Mouse (Mus musculus) hindbrain, embryonic 14.5 days (tissue): ENCODE results near the gene Tmem88b. TPM values are rescaled to one million over a fixed set of nuclear protein-coding genes. Genes with fewer than 3 reads are reported as not detected.

Source experiments
- ATAC-seq: fragments of 200-750 bp; cut with Nextera tagmentation; 2 replicates; pipeline ENCODE4 v1.8.0; 2017; ENCODE audit warnings: moderate number of reproducible peaks, mild to moderate bottlenecking, moderate TSS enrichment, moderate library complexity; ENCODE audit not compliant: low FRiP score
- DNase-seq: peaks from one replicate; pipeline ENCODE4 v3.0.0-alpha.2; 2015; ENCODE audit warnings: low spot score
- H3K27ac ChIP-seq: fragments of 300-500 bp; sonication (generic); 2 replicates; pipeline ENCODE4 v1.5.1; 2014; ENCODE audit warnings: mild to moderate bottlenecking, moderate library complexity
- H3K27me3 ChIP-seq: fragments of 300-500 bp; sonication (generic); 2 replicates; pipeline ENCODE4 v1.6.1; 2014; ENCODE audit warnings: mild to moderate bottlenecking, low read length, mixed read lengths; ENCODE audit not compliant: control insufficient read depth, insufficient read depth
- H3K36me3 ChIP-seq: fragments of 300-500 bp; sonication (generic); replicated peaks from 2 replicates; pipeline ENCODE4 v1.6.1; 2014; ENCODE audit not compliant: control insufficient read depth, insufficient read depth
- H3K4me1 ChIP-seq: fragments of 300-500 bp; sonication (generic); replicated peaks from 2 replicates; pipeline ENCODE4 v1.6.1; 2014; ENCODE audit warnings: antibody characterized with exemption, low read length, mixed read lengths; ENCODE audit not compliant: control insufficient read depth, insufficient read depth
- H3K4me2 ChIP-seq: fragments of 300-500 bp; sonication (generic); replicated peaks from 2 replicates; pipeline ENCODE4 v1.6.1; 2014; ENCODE audit warnings: mild to moderate bottlenecking, moderate library complexity
- H3K4me3 ChIP-seq: fragments of 300-500 bp; sonication (generic); replicated peaks from 2 replicates; pipeline ENCODE4 v1.5.1; 2014; ENCODE audit warnings: mild to moderate bottlenecking, low read length
- H3K9ac ChIP-seq: fragments of 300-500 bp; sonication (generic); 2 replicates; pipeline ENCODE4 v1.6.1; 2014
- H3K9me3 ChIP-seq: fragments of 300-500 bp; sonication (generic); 2 replicates; pipeline ENCODE4 v1.6.1; 2016; ENCODE audit warnings: low read length; ENCODE audit not compliant: control insufficient read depth
- WGBS: fragments of 180-500 bp; shearing (Covaris S2); extraction: QIAGEN DNeasy Blood & Tissue Kit; methylation state at CpG from one replicate; pipeline ENCODE4 v1.1.7; 2014; 5-methylcytosine and 5-hydroxymethylcytosine counted together
- polyA plus RNA-seq: library from polyadenylated mRNA; unstranded; fragments of >200 nt; fragmentation: Nextera tagmentation; extraction: Ambion mirVana; gene quantifications from 2 replicates; pipeline ENCODE4 v1.2.1, GENCODE M21; 2014

Tmem88b gene
- polyA plus RNA-seq, 1 experiment from 2014 or later, result 0.84 TPM

DNA sequence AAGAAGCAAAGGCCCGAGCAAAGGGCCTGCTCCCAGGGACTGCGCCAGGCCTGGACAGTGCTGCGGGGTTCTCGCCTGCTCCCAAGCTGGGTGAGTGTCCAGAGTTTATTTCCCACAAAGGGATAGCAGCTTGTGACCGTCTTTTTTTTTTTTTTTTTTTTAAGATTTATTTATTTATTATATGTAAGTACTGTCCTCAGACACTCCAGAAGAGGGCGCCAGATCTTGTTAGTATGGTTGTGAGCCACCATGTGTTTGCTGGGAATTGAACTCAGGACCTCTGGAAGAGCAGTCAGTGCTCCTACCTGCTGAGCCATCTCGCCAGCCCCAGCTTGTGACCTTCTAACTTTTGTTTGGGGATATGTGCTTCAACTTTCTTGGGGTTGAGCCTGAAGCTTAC, 35.4 kb upstream of the Tmem88b start:
- H3K27me3 ChIP-seq, result no peaks in the 10 kb centered on the region
- no peak overlapping the region for H3K4me2 ChIP-seq
- peaks cover 98% of the 10 kb centered on the region for H3K36me3 ChIP-seq
- H3K9me3 ChIP-seq, result no peaks in the 10 kb centered on the region
- H3K27ac ChIP-seq, result no peak overlapping the region
- WGBS, result 79% methylated on average over 7 of the region's 7 CpGs
- no peak overlapping the region for H3K4me3 ChIP-seq
- no peak for DNase-seq
- no peak for ATAC-seq
- no peaks in the 10 kb centered on the region for H3K4me1 ChIP-seq
- no peak overlapping the region for H3K9ac ChIP-seq

DNA sequence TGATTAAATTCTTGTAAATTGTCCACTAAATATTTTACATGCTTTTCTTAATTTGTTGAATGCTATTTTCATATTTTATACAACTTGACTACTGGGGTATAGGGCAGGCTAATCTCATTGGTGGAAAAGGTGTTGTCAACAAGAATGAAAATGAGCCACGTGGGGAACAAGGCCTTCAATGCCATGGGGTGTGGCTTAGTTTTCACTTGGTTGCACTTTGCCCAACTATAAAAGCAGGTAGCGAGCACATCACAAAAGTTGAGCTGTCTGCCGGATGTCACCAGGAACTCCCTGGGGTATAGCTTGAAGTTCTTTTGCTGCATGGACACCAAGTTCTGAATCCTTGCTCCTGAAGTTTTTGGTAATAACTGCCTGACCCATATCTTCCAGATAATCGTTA, 31.9 kb upstream of the Tmem88b start:
- no peaks in the 10 kb centered on the region for H3K9me3 ChIP-seq
- H3K27me3 ChIP-seq, result no peaks in the 10 kb centered on the region
- WGBS, result 76% methylated on average over 4 of the region's 4 CpGs
- no peak overlapping the region for H3K4me3 ChIP-seq
- H3K4me1 ChIP-seq, result peaks cover 16% of the 10 kb centered on the region
- no peak overlapping the region for H3K4me2 ChIP-seq
- no peak overlapping the region for H3K9ac ChIP-seq
- ATAC-seq, result no peak
- peaks cover 88% of the 10 kb centered on the region for H3K36me3 ChIP-seq
- H3K27ac ChIP-seq, result no peak overlapping the region
- DNase-seq, result no peak

DNA sequence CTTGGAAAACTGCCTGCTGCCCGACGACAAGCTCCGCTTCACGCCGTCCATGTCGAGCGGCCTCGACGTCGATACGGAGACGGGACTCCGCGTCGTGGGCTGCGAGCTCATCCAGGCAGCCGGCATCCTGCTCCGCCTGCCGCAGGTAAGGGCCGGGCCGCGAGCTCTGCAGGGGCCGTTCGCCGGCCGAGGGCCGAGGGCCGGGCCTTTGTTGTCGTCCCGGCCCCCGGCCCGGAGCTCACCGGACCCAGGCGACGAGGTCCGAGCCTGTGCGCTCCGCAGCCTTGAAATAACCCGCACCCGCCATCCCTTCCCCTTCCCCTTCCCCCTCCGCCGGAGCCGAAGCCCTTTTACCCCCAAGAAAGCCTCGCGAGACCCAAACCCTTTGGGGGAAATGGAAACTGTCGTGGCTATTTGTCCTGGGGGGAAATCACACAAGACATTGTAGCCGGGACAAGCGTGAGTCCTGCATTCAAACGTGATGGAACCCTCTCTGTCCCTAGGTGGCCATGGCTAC, 27.0 kb upstream of the Tmem88b start:
- peak; percentile 46; the same call in 1 of the 2 replicates for ATAC-seq
- H3K4me1 ChIP-seq, result peaks cover 24% of the 10 kb centered on the region
- peak overlapping the region; percentile 100 for H3K4me3 ChIP-seq
- H3K4me2 ChIP-seq, result peak overlapping the region; percentile 91
- H3K9me3 ChIP-seq, result no peaks in the 10 kb centered on the region
- no peaks in the 10 kb centered on the region for H3K27me3 ChIP-seq
- H3K9ac ChIP-seq, result peak overlapping the region; percentile 98
- peak overlapping the region; percentile 88 for H3K27ac ChIP-seq
- H3K36me3 ChIP-seq, result peaks cover 77% of the 10 kb centered on the region
- WGBS, result under 1% methylated on average over 41 of the region's 49 CpGs
- DNase-seq, result no peak

DNA sequence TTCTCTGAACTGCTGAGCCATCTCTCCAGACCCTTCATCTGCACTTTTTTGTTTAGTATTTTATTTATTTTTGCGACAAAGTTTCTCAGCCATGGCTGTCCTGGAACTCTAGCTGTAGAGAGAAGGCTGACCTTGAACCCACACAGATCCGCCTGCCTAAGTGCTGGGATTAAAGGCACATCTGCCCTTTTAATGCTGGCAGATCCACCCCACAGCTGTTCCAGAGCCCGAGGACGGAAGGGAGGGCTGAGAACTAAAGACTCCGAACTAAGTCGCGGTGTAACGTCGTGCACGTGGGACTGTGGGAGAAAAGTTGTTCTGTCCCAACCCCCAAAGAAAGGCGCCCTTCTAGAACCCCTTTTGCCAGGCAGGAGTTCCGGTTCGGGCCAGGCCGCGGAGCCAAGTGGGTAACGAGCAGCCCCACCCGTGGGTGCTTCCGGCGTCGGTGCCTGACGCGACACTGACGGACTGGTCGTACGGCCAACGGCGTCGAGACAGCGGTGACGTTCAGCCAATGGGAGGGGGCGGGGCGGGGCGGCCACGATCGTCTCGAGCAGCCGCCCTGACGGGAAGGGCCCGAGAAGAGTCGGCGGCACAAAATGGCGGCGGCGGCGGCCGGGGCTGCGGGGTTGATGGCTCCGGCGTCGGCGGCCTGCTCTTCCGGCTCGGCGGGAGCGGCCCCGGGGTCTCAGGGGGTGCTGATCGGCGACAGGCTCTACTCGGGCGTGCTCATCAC, 26.4 kb upstream of the Tmem88b start, which contains the start of gene Ccnl2:
Gene Ccnl2, plus strand, starts transcription at position 561 of the 736 bp plus-strand sequence.
- Histone ChIP-seq H3K9me3 (no peaks in the 10 kb centered on the region), H3K27ac (peak within 1 kb of the TSS; percentile 88), H3K4me1 (peaks cover 24% of the 10 kb centered on the region), H3K27me3 (no peaks in the 10 kb centered on the region), H3K4me3 (peak within 1 kb of the TSS; percentile 100), H3K9ac (peak within 1 kb of the TSS; percentile 98), H3K4me2 (peak within 1 kb of the TSS; percentile 91), H3K36me3 (peaks cover 77% of the 10 kb centered on the region)
- peak; percentile 96 for DNase-seq
- under 1% methylated on average over 56 of the region's 60 CpGs for WGBS
- ATAC-seq, result peak; percentile 99

DNA sequence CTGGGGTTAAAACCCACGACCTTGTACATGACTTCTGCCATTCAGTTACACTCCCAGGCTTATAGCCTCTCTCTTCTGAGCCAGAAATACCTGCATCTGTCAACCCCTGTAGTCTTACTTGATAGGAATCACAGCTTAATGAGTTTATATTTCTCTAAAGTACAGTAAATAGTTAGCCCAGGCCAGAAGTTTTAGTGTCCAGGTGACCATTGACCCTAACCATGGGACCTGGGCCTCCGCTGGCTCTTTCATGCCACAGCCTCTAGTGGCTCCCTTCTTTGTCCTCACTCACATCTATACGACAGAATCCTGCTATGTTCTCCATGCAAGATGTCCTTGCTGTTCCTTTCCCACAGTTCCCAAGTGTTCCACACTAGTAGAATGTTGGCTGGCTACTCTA, 22.2 kb upstream of the Tmem88b start:
- H3K27ac ChIP-seq, result no peak overlapping the region
- no peaks in the 10 kb centered on the region for H3K9me3 ChIP-seq
- no peak overlapping the region for H3K4me3 ChIP-seq
- H3K36me3 ChIP-seq, result peaks cover 64% of the 10 kb centered on the region
- no peak overlapping the region for H3K9ac ChIP-seq
- 87% methylated on average over 3 of the region's 3 CpGs for WGBS
- no peaks in the 10 kb centered on the region for H3K27me3 ChIP-seq
- H3K4me2 ChIP-seq, result no peak overlapping the region
- DNase-seq (no peak), ATAC-seq (no peak)
- peaks cover 19% of the 10 kb centered on the region for H3K4me1 ChIP-seq

DNA sequence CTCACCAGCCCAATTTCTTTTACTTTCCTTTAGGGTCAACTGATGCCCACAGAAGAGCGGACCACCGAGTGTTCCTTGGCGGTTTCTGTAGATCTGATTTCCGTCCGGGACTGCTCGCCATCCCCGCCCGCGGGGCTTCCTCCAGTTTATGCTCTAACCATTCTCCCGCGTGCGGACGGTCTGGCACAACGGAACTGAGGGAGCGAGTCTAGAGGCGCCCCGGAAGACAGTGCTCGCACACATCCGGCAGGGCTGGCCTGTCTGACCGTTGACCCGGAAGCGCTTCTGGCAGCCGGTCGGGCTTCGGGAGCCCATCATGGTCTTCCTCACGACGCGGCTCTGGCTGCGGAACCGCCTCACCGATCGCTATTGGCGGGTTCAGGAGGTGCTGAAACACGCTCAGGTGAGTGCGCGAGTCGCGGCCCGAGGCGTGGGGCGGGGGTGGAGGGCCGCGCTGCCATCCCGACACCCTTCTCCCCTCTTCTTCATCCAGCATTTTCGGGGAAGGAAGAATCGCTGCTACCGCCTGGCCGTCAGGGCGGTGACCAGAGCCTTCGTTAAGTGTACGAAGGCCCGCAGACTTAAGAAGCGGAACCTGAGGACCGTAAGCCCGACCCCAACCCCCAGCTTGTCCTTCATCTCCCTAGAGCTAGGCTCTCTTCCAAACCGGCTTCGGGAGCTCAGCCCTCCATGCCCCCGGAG, 17.8 kb upstream of the Tmem88b start:
- peak overlapping the region; percentile 82 for H3K4me3 ChIP-seq
- peak; percentile 98 for ATAC-seq
- H3K9me3 ChIP-seq, result no peaks in the 10 kb centered on the region
- peak overlapping the region; percentile 92 for H3K4me2 ChIP-seq
- H3K27ac ChIP-seq, result peak overlapping the region; percentile 67
- WGBS, result under 1% methylated on average over 57 of the region's 58 CpGs
- peak; percentile 97 for DNase-seq
- no peaks in the 10 kb centered on the region for H3K27me3 ChIP-seq
- H3K9ac ChIP-seq, result peak overlapping the region; percentile 77
- peaks cover 35% of the 10 kb centered on the region for H3K36me3 ChIP-seq
- peaks cover 11% of the 10 kb centered on the region for H3K4me1 ChIP-seq

DNA sequence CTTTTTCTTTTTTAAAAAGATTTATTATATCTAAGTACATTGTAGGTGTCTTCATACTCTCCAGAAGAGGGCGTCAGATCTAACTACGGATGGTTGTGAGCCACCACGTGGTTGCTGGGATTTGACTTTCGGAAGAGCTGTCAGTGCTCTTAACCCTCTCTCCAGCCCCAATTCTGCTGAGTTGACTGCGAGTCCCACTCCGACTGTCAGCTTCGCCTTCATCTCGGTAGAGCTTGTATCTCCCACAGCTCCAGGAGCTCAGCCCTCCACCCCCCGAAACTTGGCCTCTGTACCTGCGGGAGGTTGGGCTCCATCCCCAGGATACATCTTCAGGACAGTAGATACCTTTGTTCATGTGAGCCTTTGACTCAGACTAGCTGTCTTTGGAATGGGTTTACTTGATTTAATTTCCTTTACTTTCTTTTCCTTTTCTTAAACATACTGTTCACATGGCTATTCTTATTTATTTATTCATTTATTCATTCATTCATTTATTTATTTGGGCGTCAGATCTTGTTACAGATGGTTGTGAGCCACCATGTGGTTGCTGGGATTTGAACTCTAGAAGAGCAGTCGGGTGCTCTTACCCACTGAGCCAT, 17.2 kb upstream of the Tmem88b start, which contains the start of gene Mrpl20:
Gene Mrpl20, plus strand, starts transcription at position 138 of the 599 bp plus-strand sequence.
- Histone ChIP-seq H3K4me3 (peak within 1 kb of the TSS; percentile 82), H3K4me1 (peaks cover 11% of the 10 kb centered on the region), H3K4me2 (peak within 1 kb of the TSS; percentile 92), H3K36me3 (peaks cover 28% of the 10 kb centered on the region), H3K27ac (peak within 1 kb of the TSS; percentile 67), H3K27me3 (no peaks in the 10 kb centered on the region), H3K9ac (peak within 1 kb of the TSS; percentile 77), H3K9me3 (no peaks in the 10 kb centered on the region)
- WGBS, result 12% methylated on average over 12 of the region's 12 CpGs
- DNase-seq (no peak), ATAC-seq (peak; percentile 70)

DNA sequence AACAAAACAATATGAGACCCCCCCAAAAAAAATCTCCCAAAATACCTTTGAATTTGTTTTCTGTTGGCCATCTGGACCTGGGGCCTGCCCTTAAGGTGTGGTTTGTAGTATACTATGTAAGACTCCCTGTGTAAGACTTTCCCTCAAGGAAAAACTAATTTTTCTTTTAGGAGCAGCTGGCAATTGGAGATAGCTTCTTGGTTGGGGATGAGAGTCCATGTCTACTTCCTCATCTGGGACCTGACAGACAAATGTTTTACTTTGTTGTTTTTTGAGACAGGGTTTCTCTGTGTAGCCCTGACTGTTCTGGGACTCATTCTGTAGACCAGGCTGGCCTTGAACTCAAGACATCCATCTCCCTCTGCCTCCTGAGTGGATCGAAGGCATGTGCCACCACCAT, 16.4 kb upstream of the Tmem88b start:
- peaks cover 11% of the 10 kb centered on the region for H3K4me1 ChIP-seq
- no peaks in the 10 kb centered on the region for H3K27me3 ChIP-seq
- peaks cover 20% of the 10 kb centered on the region for H3K36me3 ChIP-seq
- ATAC-seq (no peak), DNase-seq (no peak)
- H3K9me3 ChIP-seq, result no peaks in the 10 kb centered on the region
- H3K27ac ChIP-seq, result no peak overlapping the region
- no peak overlapping the region for H3K9ac ChIP-seq
- no peak overlapping the region for H3K4me2 ChIP-seq
- H3K4me3 ChIP-seq, result no peak overlapping the region
- WGBS, result 100% methylated on average over 1 of the region's 1 CpGs

DNA sequence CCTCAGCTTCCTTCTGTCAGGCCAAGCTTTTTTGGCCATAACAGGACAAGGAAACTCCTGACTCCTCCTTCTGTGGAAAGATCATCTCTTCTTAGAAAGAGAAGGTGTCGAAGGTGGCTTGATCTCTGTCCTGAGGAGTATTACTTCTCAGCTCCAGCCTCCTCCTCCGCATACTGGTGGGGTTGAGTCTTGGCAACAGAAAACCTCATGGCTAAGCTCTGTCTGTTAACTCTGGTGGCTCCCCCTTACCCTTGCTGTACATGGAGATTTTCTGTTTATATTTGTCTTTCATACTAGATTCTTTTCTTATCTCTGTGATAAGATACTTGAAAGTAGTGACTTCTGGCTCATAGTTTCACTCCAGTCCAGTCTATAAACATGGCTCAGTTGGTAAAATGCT, 8.1 kb upstream of the Tmem88b start:
- H3K9me3 ChIP-seq, result no peaks in the 10 kb centered on the region
- ATAC-seq (no peak), DNase-seq (no peak)
- 87% methylated on average over 2 of the region's 2 CpGs for WGBS
- no peak overlapping the region for H3K27ac ChIP-seq
- no peak overlapping the region for H3K9ac ChIP-seq
- no peaks in the 10 kb centered on the region for H3K4me1 ChIP-seq
- H3K36me3 ChIP-seq, result no peaks in the 10 kb centered on the region
- no peaks in the 10 kb centered on the region for H3K27me3 ChIP-seq
- no peak overlapping the region for H3K4me3 ChIP-seq
- H3K4me2 ChIP-seq, result no peak overlapping the region
